Mouse (Mus musculus): ENCODE measurements around the gene Slc7a1.
"Not testable (repeated sequence)": the region's sequence is repeated elsewhere in the genome, so short reads cannot be mapped to it uniquely, and the experiment has no call there.

The Slc7a1 gene

DNA sequence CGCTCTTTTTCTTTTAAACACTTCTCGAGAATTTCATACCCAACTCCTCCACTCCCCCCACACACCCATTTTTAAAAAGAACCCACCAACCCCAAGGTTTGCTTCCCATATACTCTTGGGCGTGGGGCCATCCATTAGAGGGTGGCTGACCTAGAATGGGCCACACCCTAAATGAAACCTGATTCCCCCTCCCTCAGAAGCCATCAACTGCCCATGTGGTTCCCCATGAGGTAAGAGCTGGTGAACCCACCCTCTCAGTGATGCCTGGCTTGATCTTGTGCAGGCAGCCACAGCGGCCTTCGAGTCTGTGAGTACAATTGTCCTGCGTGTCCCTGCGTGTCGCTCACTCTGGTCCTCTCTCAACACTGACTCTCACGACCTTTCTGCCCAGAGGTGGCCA lies 33.2 kb downstream of the Slc7a1 start:
- no peak for DNase-seq

DNA sequence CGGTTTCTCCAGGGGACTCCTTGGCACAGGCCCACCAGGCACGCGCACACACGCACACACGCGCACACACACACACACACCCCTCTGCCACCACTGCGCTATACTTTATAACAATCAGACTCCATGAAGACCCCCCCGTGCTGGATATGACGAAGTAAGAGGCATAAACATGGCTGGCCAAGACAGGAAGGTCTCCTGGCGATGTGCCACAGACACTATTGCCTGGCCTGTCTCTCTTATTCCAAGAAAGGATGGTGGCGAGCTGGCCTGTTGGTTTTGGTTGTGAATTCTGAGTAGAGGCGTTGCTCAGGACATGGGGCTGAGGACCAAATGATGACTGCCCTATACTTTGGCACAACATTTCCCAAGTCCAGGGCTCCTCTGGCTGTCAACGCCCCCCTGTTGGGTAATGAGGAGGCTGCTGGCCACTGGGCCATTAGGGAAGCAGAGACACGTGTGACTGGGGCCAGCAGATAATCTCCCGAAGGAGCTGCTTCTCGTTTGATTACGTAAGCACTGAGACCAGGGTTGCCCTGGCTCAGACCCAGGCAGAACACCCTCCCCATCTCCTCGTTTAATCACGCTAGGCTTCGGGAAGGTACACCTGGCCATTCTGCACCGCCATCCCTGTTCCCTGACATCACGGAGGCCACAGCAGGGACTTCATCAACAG lies 36.1 kb downstream of the Slc7a1 start:
- no peak for DNase-seq

DNA sequence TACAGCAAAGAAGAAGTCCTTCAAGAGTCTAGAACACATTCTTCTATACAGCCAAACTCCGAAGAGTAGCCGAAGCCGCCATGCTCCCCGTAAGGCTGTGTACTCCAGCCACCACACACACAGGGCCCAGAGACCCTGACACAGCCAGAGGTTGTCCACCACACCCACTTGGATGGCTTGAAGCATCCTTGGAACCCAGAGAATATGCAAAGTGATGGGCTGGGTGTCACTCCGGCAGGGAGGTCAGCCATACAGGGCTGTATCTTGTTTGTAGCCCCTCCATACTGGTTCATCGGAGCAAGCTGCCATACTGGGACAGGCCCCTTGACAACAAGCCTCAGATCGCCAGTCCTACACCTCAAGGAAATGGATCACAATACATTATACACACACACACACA lies 37.4 kb downstream of the Slc7a1 start:
- no peak for DNase-seq

DNA sequence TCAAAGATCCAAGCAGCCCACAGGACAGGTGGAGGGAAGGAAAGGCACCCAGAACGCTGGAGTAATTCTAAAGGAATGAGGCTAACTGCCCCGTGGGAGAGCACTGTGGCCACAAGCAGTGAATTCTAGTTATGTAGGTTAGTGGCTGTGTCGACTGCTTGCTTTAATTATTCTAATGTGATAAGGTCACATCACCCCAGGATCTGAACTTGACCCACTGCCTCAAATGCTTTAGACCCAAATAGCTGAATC lies 38.0 kb downstream of the Slc7a1 start:
- DNase-seq: no peak

DNA sequence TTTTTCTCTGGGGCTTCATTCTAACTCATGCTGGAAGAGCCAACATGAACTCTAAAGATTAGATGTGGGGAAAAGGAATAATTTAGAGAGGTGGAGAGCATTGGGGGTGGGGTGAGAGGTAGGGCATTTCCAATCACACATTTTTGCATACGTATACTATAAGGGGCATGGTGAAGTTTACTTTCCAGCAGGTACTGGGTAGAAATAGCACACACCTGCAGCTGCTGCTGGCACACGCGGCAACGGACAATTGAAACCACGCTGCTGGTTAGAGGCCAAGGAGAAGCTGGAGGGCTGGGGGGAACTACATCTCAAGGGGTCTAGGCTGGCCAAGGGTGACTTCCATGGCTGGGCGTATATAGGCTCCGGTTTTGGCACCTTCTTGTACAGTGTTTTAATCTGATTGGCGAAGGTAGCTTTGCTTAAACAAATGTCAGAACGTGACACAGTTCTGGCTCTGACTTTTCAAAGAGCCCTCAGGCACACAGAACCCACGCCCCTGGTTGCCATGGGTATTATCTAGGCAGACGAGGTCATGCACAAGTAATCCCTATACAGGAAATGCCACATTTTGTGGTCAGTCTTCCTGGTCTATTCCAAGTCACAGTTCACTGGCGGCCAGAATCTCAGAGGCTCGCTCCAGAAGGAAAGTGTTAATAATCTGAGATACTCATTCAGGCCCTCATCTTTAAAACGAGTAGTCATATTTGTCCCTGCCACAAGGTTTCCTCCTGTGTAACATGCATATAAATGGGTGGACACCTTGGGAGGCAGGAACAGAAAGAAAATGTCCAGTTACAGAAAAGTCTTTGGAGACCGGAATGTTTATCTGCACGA lies 38.6 kb downstream of the Slc7a1 start:
- DNase-seq: no peak

DNA sequence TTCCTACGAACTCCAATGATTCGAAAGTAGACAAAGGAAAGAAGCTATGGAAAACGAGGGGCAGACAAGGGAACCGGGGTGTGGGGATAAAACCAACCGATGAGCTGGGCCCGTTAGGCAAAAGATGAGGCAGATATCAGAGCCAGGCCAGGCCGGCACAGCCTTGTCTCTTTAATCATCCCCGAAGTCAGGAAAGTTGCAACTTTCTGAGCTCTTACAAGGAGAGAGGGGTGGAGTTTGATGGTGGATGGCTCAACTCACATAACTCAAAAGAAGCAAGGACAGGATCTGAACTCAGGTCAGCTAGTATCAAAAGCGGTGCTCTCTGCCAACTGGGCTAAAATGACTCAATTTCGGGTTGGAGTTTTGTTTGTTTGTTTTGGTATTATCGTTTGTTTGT lies 40.6 kb downstream of the Slc7a1 start:
- no peak for DNase-seq

DNA sequence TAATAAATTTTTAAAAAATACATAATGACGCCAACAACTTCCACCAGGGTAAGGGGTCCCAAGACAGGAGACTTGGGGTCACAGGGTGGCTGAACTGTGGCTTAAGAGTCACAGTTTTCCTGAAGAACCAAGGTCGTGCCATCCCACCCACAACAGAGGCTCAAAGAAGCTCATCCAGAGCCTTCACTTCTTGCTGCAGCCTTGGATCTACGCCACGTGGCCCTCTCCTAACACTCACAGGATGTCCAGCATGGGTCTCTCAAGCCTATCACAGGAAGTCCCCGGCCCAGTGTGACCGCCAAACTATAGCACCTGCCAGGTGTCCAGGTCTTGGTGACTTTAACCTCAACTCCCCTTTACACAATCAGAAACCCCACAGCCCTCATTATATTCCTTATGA lies 42.5 kb downstream of the Slc7a1 start:
- DNase-seq: no peak

DNA sequence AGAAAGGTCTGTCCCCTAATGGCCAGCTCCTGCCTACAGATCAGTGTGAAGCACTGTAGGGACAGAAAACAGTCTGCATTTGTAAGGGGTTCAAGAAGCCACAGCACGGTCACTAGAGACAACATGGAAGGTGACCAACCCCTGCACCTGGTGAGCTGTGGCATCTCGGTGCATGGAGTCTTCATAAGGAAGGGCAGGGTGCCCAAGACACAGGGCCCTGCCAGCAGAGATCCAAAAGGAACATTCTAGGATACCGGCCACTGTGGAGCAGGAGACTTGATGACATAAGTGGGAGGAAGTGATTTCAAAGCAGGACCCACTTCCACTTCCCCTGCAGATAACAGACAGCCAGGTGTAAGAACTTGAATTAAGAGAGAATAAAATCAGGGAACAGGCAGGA lies 43.9 kb downstream of the Slc7a1 start:
- DNase-seq: no peak

DNA sequence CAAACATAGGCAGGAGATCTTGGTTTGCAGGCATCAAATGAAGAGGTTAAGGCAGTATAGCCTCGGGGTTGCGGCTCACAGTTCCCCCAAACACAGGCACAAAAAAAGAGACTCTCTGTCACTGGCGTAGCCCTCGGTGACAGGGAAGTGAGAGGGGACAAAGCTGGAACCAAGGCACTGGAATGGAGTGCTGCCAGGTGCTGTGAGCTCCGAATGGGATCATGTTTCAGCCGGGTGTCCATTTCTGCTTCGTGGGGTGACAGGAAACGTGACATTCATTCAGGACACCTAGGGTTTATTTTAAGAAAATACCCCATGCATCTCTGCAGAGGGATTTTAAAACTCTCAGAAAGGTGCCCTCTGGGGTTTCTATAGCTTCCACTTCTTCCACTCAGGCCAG lies 45.2 kb downstream of the Slc7a1 start:
- DNase-seq: no peak

DNA sequence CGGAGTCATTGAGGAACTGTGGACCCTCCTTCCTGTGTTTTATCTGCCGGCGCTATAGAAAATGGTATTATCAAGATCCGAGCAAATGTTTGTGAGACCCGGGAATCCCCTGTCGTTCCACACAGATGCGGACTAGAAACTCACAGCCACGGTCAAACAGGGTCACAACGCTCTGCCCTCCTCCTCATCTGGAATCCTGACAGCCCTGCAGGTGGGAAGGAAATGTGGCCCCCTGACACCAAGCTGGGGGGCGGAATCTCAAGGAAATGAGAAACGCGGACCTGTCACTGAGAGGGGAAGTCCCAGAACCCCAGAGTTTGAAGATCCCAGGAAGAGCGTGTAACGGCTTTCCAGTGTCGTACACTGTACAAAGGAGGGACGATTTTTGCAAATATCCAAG lies 46.3 kb downstream of the Slc7a1 start:
- DNase-seq: no peak

DNA sequence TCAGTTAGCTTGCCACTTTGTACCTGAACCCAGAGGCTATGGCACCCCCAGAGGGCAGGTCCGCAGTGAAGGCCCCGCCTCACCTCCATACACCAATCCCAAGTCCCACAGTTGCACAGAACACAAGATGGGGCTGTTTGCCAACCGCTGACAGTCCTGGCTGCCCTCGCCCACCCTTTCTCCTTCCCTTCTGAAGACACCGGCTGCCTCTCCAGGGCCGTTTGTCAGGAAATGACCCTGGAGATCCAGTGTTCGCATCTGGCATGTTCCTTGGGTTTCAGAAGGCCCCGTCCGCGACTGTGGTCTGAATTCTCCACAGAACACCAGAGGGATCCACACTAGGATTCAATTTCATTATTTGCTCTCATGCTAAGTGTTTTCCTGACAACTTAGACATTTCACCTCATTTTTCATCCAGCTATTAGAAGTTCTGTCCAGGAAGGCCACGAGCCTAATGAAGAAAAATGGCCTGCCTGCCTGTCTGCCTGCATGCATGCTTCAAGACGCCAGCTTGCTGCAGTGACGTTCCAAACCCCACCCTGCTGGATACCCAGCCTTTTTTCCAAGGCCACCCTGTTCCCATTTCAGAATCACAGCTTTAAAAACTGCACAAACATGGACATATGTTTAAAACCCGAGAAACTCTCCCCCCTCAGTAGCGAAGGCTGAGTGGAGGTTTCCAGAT lies 50.2 kb downstream of the Slc7a1 start:
- DNase-seq: no peak

DNA sequence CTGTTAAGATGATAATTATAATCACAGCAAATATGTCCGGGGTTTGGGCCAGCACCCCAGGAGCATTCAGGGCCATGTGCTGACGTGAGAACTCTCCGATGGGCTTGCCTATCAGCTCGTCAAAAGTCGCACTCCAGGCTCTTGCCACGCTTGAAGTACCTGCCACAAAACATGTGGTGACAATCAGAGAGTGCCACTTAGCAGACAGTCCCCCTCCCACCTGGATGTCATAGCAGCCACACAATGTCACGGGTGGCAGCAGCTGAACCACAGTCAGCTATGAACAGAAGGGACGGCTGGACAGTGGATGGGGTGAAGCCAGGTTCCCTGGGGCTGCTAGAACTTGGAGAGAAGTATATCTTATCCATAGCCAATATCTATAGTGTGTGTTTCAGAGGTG lies 51.6 kb downstream of the Slc7a1 start:
- no peak for DNase-seq

DNA sequence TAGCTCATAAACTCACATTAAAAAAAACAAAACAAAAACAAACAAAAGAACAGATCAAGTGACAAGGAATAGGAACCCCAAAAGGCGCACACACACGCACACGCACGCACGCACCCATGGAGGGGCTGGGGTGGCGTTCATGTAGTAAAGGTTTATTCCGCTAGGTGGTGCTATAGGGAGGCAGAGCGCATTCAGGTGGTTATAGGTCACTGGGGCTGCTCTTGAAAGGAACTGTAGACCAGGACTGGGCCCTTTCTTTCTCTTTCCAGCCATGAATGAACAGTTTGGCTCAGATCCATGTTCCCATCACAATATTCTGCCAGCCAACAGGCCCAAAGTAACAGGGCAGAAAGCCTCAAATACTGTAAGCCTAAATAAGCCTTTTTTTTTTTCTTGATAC lies 53.2 kb downstream of the Slc7a1 start:
- no peak for DNase-seq

DNA sequence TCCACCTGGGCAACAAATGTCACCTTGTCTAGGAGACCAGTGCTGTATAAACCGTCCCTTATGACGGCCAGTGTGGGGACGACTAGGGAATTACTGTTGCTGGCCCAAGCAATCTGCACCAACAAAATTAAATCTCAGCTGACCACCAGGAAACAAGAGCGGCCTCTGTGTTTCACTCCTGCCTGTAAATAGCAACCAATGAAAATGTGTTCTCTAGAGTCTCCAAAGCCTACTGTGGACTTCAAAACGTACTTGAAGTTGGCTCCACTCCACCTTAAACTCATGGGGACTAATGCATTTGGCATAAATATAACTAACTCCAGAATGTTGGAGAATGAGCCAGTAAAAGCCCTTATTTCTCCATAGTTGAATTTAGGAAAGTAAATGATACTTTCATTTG lies 55.3 kb downstream of the Slc7a1 start:
- no peak for DNase-seq

DNA sequence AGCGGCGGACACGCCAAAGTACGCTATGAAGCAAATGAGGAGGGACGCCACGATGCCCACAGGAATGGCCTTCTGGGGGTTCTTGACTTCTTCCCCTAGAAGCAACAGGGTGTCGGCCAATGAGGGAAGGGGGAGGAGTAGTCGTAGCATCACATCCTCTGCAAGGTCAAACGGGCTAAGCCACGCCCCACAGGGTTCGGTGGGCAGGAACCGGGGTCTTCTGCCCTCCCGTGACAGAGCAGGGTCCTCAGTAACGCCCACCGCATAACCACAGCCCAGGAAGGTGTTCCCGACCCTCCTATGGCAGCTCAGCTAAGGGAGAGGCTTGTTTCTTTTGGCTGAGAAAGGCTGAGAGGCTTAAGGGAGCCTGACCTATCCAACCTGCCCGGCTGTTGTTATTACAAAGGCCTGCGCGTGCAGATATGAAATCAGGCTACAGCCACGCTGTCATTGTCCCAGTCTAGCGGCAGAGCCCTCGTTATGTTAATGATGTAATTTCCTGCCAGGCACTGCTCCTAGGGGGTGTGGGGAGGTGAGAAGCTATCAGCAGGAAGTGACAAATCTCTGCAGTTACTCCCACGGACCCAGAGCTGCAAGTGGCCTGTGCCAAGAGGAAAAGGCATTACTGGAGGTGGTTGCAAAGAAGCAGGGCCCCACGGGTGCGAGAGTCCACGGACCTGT lies 57.5 kb downstream of the Slc7a1 start:
- no peak for DNase-seq

DNA sequence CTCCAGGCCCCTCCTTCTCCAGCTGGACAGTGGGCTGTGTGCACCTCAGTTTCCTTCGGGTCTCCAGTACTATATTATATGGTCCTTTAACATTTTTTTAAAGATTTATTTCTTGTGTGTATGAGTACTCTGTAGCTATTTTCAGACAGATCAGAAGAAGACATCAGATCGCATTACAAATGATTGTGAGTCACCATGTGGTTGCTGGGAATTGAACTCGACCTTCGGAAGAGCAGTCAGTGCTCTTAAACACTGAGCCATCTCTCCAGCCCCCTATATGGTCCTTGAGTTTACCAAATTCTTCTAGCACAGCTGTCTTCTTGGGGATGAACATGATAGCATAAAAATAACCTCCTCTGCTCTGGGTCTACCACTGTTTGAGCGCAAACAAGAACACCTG lies 60.6 kb downstream of the Slc7a1 start:
- DNase-seq: no peak

DNA sequence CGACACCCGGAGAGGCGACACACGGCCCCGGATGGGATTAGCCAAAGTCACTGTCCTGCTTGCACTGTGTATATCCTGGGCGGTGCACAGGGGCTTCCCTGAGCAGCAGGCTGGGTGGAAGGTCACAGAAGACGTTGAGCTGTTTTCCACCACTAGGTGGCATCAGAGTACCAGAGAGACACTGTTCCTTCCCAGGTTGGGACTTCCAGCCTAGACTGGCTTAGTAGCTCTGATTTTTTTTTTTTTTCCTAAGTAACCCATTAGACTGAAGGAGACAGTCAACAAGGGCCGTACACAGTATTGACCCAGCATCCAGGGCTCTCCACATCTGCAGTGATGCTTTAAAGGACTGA lies 67.1 kb downstream of the Slc7a1 start:
- peak; percentile 38 for DNase-seq

DNA sequence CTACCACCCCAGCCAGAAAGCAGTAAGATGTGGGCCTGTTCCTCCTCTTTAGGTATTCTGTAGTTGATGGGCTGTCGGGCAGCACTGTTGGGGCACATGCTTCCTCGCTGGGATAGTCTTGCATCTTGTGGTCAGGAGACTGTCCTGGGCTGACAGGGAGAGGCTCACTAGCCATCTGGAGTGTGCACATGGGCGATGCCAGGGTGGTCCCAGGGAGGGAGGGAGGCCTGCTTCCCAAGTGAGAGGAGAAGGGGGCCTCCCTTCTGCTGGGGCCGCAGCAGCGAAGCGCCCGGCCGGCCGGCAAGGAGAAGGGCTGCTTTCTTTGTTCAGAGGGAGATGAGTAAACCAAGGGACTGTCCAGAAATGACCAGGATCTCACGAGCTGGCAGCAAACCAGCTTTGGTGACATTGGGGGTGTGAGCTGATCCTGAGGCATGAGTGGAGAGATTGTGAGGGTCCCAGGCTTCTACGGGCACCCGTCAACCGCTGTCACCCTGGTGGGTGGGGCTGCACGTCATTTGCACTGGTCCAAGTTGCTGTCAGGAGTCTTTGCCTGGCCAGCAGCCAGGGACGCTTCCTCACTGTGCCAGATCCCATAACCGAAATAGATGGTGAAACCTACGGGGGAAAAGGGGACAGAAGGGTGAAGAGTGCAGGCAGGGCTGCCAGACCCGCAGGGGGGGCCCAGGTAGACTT lies 67.6 kb downstream of the Slc7a1 start:
- DNase-seq: no peak

DNA sequence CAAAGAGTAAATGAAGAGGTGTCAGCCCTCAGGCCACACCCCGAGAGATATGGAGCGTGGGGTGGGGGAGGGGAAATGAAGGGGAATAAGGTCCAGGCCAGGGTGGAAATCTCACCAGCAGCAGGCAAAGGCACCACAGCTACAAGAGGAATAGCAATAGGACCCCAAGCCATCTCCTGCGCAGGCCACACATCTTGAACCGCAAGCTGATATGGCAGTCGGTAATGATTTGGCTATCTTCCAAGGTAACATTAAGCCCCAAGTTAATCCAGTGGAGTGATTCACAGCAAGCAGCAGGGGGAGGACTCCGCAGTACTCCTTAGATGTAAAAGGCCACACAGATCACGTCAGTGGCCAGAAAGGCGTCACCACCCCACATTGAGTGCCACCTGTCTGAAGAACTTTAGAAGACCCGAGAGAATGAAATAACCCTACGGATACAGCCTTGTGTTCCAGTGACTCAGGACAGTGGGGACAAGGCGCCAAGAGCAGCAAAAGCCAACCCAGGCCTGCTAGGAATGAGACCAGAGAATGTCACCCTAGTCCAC lies 68.4 kb downstream of the Slc7a1 start:
- DNase-seq: no peak

DNA sequence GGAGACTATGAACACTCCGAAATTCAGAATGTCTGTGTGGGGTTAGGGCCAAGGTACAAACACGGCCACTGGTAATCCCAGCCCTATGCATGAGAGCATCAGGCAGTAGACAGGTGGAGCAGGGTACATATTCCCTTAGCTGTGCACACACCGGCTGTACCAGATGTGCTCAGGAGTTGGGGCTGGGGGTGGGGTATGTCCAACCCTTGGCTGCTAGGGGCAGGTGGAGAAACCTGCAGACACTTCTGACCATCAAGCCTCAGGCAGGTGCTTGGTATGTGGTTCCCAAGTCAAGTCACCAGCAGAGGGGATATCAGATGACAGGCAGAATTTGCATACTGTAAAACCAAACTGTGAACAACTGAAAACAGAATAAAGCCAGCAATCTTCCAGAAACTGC lies 70.7 kb downstream of the Slc7a1 start:
- no peak for DNase-seq

DNA sequence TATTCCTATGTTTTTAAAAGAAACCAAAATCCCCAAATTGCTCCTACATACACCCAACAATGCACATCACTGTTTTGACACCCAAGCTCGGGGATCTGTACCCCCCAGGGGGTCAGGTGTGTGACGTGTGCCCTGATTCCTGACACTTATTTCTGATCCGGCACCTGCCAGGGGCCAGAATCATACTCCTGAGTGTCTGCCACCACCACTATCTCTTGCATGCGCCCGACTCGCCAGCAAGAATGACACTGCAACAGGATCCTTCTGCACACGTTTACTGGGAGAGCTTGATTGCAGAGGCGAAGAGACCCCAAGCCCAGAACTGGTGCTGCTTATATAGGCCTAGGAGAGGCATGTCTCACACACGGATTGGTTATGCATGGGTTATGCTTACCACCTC lies 73.4 kb downstream of the Slc7a1 start:
- DNase-seq: not testable (repeated sequence)

DNA sequence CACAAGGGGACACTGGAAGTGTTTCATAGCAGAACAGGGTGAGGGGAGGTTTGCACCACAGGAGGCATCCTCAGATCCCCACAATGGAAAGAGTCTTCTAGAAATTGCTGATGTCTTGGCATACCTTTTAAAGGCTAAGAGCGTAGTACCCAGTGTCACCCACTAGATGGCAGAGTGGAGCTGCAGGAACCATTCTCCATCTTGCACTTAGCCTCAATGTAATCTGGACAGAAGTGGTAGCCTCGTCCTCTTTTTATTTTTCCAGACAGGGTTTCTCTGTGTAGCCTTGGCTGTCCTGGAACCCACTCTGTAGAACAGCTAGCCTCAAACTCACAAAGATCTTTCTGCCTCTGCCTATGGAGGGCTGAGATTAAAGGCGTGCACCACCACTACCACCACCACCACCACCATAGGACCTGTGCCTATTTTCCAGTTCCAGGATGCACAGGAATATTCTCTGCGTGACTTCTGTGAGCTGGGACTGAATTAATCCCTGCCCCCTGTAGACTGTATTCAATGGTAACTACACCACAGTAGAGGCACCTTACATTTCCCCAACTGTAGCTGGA lies 74.3 kb downstream of the Slc7a1 start:
- peak; percentile 38 for DNase-seq

DNA sequence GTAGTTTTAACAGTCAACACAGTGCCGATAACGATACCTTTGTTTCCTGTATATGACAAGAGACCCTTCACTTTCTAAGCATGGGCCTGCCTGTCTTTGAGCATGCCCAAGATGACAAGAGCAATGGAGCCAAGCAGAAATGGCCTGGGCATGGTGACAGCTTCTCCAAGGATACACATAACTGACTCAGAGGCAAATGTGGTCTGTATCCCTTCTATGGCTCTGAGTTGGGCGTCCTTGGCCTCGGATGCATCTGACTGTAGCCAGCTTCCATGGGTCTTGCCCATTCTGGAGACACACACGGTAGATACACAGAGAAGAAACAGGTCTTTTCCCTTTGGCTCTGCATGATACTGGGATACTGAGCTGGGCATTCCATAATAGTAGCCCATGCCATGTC lies 84.8 kb downstream of the Slc7a1 start:
- no peak for DNase-seq
